Mouse (Mus musculus) gastrocnemius, adult 2 months (tissue): ENCODE measurements at regions not wholly inside any gene's neighbourhood (a gene's known extent, or its start where the extent isn't known, plus 50 kb on each side); places are given as distances from the start of the nearest gene placed in this dataset.

Experiments used
- DNase-seq: peaks from one replicate; pipeline ENCODE4 v3.0.0; 2022
- H3K27ac ChIP-seq: fragments of 200-600 bp; 2 replicates; pipeline ENCODE4 v1.8.1; 2022; ENCODE audit warnings: mild to moderate bottlenecking
- H3K4me3 ChIP-seq: fragments of 200-600 bp; 2 replicates; pipeline ENCODE4 v1.8.1; 2022; ENCODE audit warnings: mild to moderate bottlenecking, moderate library complexity
- CTCF ChIP-seq: fragments of 200-600 bp; IDR thresholded peaks from 2 replicates; pipeline ENCODE4 v1.8.1; 2022; ENCODE audit warnings: antibody characterized with exemption, mild to moderate bottlenecking, moderate library complexity
- intact Hi-C: fragments of 180-260 bp; cut with DNase I; formaldehyde crosslinking; loops from one replicate; pipeline ENCODE4 v1.15.1; 2025

DNA sequence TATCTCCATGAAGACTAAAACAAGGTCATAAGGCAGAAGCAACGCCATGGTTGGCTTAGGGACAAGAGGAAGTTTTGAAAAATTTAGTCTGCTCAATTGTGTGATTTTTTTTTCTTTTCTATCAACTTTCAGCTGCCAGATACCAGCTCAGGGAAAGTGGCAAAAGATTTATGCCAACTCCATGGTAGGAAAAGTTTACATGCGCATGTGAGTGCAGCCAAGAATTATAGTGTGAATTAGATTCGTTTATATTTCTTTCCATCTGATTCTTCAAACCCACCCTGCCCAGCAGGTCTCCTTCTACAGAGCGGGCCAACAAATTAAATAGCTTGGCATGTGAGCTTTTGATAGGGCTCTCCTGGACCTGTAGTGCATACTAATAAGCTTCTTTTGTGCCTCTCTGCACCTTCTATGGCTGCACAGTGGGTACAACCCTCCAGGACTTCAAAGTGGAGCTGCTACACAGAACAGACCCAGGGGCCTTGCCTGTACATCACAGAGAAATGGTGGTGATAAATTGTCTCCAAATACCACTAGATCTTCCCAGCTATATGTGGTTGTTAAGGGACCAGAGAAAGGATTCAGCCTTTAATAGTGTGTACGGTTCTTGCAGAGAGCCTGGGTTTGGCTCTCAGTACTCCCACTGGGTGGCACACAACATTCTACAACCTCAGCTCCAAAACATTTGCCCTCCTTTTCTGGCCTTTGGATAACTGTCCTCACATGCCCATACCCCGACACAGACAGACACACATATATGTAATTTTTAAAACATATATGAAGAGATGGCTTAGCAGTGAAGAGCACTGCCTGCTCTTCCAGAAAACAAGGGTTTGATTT is 135.0 kb downstream of the Basp1 start:
- DNase-seq: no peak
- Histone ChIP-seq H3K27ac (no peak overlapping the region), H3K4me3 (no peak overlapping the region)
- no peak for TF ChIP-seq CTCF
- intact Hi-C loops: no loop called here

DNA sequence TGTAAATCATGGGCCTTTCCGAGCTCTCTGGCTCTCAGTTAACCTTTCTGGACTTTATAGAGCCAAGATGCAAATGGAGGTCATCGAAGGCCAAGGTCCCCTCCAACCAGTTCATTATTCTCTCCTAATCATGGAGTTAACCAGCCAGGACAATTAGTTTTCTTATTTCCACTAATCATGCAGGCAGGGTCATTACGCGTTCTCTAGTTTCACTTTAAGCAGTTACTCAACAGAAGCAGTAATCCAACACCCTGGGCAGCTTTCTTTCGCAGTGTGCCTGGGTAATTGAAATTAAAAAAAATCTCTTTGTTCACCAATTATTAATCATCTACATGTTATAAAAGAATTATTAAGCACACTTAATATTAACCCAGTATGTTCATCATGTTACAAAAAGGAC is 137.3 kb downstream of the Basp1 start:
- no peak for DNase-seq
- intact Hi-C loops: no loop called here
- TF ChIP-seq CTCF: no peak
- no peak overlapping the region for H3K4me3 ChIP-seq
- no peak overlapping the region for H3K27ac ChIP-seq

DNA sequence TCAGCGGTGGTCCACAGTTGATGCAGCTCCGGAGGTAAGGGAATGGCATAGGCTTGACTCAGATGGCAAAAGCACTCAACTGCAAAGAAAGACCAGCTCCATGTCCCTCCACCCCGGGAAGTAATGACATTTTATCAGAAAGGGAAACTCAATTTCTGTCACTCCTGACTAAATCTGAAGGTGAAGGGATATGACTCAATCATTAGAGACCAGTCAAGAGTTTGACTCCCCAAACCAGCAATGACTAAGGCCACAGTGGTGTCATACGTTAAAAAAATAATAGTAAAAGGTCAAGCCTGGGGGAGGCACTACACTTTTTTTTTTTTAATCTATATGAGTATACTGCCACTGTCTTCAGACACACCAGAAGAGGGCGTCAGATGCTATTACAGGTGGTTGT is 141.7 kb downstream of the Basp1 start:
- TF ChIP-seq CTCF: no peak
- intact Hi-C loops: no loop called here
- no peak overlapping the region for H3K27ac ChIP-seq
- no peak for DNase-seq
- H3K4me3 ChIP-seq: no peak overlapping the region

DNA sequence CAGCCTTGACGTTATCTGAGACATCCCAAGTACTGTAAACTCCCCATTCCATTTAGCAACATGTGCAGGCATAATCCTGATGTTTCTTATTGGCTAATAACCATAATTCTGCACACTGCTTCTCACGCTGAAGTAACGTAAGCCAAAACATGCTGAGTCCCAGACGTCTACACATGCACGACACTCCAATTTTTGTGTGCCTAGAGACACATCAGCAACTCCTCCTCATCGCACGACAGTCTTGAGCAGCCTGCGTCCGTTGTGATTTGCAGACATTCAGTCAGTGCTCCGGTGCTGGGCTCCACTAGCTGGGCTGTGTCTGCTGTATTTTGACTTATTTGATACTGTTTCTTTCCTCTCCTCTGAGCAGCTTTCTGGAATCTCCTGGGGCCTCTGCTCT is 143.2 kb downstream of the Basp1 start:
- no peak for TF ChIP-seq CTCF
- DNase-seq: no peak
- intact Hi-C loops: no loop called here
- Histone ChIP-seq H3K27ac (no peak overlapping the region), H3K4me3 (no peak overlapping the region; the same call in 1 of the 2 replicates)

DNA sequence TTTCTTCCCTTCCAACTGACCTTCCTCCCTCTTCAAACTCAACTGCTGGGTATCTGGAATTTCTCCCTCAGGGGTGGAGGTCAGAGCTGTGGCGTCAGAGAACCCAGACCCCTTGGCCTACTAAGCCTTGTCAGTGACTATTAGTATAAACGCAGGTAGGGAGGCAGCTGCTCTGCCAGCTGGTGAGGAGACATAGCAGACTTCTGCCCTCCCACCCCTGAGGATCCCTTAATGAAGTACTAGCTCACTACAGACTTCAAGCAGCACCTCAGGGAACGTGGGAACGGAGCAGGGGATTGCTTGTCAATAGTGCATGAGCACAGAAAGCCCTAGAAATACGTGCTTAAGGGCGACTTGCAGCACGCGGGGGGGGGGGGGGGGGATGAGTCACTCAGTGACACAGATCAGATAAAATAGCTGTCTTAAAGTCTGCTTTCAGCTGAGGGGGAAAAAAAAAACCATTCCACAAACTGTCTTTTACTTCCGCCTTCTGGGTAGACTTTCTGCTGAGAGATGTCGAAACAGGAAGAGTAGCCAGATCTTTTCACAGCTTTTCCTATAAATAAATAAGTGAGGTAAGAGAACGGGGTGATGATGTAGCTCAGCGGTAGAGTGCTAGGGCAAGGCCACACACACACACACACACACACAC is 144.1 kb downstream of the Basp1 start:
- Histone ChIP-seq H3K27ac (no peak overlapping the region), H3K4me3 (no peak overlapping the region)
- TF ChIP-seq CTCF: no peak
- intact Hi-C loops: no loop called here
- DNase-seq: no peak

DNA sequence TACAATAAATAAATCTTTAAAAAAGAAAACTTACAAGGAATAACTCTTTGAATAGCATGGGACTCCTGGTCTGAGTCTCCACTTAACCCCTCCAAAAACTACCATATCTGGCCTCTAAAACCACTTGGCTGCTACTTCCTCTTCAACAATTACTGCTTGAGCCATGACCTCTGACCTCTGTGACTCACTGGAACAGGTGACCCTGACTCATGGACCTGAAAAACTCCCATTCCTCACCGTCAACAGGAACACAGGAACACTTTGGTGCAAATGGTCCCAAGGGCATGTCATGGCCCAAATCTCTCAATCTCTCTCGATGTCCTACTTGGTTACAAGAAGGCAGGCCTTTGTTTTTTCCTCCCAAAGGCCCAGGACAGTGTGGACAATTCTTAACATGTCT is 145.1 kb downstream of the Basp1 start:
- intact Hi-C loops: no loop called here
- no peak for TF ChIP-seq CTCF
- H3K4me3 ChIP-seq: no peak overlapping the region
- H3K27ac ChIP-seq: no peak overlapping the region
- DNase-seq: no peak

DNA sequence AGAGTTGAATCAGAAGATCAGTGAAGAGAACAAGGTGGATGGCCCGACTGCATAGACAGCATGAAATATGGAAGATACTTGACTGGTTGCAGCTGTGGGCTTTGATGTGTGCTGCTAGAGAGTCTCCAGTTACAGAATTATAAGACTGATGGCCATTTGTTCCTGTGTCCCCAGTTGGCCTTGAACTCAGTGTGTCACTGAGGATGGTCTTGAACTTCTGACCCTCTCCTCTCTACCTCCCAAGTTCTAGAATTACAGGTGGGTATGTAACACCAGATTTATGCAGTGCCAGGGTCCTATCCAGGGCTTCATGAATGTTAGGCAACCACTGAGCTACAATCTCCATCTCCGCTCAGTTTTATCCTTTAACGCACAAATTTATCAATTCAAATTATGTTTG is 146.1 kb downstream of the Basp1 start:
- no peak overlapping the region for H3K27ac ChIP-seq
- intact Hi-C loops: no loop called here
- no peak overlapping the region for H3K4me3 ChIP-seq
- no peak for DNase-seq
- TF ChIP-seq CTCF: no peak

DNA sequence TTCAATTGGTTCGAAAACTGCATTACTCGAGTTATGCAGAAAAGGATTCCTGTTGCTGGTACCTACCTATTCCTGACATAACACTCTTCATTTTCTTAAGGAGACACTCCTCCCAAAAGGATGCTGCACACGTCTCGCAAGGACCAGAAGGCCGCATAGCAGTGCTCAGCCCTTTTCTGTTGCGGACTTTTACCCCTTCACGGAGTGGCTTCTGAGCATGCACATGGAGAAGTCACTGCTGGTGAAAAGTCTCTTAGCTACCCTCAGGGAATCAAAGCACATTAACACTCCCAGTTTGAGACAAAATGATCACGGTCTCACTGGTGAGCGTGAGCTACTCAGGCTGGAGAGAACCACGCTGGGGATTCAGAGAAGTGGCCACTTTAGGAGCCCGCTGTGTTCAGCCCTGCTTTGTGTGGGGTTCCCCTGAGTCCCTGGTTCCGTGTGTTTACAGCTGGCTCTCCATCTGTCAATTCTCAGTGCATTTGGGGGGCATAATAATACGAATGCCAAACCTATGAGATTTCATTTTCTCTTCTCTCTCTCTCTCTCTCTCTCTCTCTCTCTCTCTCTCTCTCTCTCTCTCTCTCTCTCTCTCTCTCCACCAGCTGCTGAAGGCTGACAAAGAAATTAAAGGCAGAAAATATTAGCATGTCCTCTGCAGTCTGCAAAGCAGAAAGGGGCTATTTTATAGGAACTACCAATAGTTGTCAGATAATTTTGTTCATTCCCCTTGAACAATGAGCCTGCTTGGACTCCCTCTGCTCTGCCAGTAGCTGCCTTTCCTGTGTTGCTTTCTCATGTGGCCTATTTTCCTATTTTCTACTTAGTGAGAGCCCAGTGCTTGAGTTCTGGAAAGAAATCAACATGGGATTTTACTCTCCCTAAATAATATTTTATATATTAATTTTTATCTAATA is 160.7 kb downstream of the Basp1 start:
- intact Hi-C loops: no loop called here
- no peak overlapping the region for H3K27ac ChIP-seq
- H3K4me3 ChIP-seq: no peak overlapping the region
- no peak for TF ChIP-seq CTCF
- DNase-seq: no peak

DNA sequence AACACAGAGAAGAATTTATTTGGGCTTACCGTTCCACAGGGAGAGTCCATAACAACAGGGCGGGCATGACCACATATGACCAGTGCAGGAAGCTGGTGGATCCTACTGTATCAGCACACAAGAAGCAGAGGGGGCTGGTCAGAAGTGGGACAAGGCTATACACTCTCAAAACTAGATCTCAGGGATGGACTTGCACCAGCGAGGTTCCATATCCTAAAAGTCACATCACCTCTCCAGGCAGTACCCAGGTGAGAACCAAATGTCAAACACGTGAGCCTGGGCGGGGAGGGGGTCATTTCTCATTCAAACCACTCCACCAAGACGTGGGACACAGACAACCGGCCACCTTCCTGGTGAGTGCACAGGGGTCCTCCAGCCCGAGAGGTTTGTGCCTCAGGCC is 167.9 kb downstream of the Basp1 start:
- DNase-seq: no peak
- Histone ChIP-seq H3K27ac (no peak overlapping the region), H3K4me3 (no peak overlapping the region)
- intact Hi-C loops: no loop called here
- TF ChIP-seq CTCF: no peak

DNA sequence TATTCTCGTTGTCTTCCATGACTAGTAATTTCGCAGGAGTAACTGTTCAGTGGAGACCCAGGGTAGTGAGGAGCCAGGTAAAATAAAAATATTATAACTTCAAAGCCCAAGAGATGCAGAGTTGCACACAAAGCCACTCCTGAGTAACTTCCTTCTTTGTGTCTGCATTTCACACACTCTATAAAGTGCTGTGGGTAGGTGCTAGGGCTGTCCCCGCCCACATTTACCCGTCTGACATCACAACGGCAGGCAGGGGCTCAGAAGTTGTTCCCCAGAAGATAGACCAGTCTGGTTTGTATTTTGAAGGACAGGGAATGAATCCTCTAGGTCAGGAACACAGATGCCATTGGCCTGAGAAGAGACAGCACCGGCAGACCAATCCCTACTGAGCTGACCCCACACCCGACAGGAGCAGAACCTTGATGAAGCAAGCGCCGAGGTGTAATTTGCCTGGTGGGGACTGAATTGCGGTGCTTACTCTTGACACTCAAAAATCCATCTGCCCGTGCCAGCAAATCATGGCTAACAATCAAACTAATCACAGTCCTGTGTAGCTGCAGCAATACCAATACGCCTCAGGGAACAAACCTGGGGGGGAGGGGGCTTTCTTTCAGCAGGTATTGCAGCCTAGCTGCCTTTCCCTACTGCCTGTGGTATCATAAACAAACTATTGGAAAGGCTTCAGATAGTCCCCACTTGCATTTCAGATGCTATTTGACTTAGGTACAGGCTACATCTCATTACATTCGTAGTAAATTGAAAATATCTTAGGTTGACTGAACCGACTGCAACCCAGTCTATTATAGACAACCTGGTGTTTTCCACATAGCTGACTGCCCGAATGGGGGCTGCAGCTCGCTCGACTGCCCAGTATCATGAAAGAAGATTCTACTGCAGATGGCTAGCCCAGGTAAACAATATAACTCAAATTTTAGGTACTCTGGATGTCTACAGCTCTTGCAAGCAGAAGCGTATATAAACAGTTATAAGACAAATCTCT is 175.6 kb downstream of the Basp1 start:
- TF ChIP-seq CTCF: no peak
- intact Hi-C loops: no loop called here

DNA sequence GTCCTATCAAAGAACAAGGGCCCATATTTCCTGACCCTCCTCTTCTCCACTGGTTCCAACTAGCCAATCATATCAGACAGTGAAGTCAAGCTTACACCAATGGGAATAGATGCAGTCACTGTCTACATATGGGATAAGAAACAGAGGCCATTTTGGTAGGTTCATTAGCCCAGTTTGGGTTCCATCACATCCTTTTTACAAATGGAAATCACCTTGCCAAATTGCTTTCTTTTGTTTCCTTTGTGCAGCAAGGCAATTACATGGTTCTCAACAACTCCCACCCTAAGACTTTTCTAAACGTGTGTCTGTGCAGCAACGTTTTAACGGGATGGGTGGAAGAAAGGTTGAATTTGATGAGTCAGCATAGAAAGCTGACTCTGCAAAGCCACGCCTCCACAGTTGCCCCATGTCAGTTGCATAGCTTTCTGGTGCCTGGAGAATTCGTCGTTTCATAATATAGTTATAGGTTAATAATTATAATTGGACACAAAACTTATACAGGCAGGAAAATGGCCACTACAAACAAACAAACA is 177.3 kb downstream of the Basp1 start:
- no peak overlapping the region for H3K27ac ChIP-seq
- DNase-seq: no peak
- TF ChIP-seq CTCF: no peak
- no peak overlapping the region for H3K4me3 ChIP-seq
- intact Hi-C loops: no loop called here

More for the DNA sequence above, 175.6 kb downstream of the Basp1 start:
- Histone ChIP-seq H3K27ac (no peak overlapping the region), H3K4me3 (no peak overlapping the region)
- DNase-seq: no peak
